14 mouse cellular contexts compared by ENCODE assay signal in genomic region chr5:127378521-127378920, GRCm38 (mm10).
"Had no signal": no experiment of that assay in that cellular context is flagged by ENCODE, and none has a peak within 500 bp of the region (broad histone marks: within the 10 kb centered on the region; RNA-seq: fewer than 3 reads in every experiment).

No protein-coding gene starts in this region.

- ATAC-seq: liver, embryonic 12.5 days; midbrain, embryonic 15.5 days had no signal

- H3K4me2 ChIP-seq: limb, embryonic 15.5 days; liver, embryonic 12.5 days; midbrain, embryonic 15.5 days; neural tube, embryonic 13.5 days had no signal

- H3K4me1 ChIP-seq: liver, embryonic 12.5 days; midbrain, embryonic 15.5 days had no signal

- H3K36me3 ChIP-seq: limb, embryonic 15.5 days; liver, embryonic 12.5 days; midbrain, embryonic 15.5 days; neural tube, embryonic 13.5 days had no signal

- H3K4me3 ChIP-seq: layer of hippocampus, adult 2 months; limb, embryonic 15.5 days; liver, embryonic 12.5 days; midbrain, embryonic 10.5 days; midbrain, embryonic 15.5 days; neural tube, embryonic 13.5 days had no signal

- H3K27me3 ChIP-seq: limb, embryonic 15.5 days; liver, embryonic 12.5 days; midbrain, embryonic 15.5 days; neural tube, embryonic 13.5 days had no signal

- DNase-seq: kidney, adult 18-20 months; kidney, postnatal 10 days; kidney, postnatal 4 days; left cerebral cortex, postnatal 4 days; right cerebral cortex, adult 18-20 months; right cerebral cortex, postnatal 25 days; thymus, adult 18-20 months; thymus, postnatal 14 days had no signal

- H3K9me3 ChIP-seq: limb, embryonic 15.5 days; midbrain, embryonic 10.5 days; midbrain, embryonic 15.5 days; neural tube, embryonic 13.5 days had no signal

- H3K27ac ChIP-seq: layer of hippocampus, adult 2 months; limb, embryonic 15.5 days; liver, embryonic 12.5 days; midbrain, embryonic 10.5 days; midbrain, embryonic 15.5 days; neural tube, embryonic 13.5 days had no signal

- H3K9ac ChIP-seq: limb, embryonic 15.5 days; liver, embryonic 12.5 days; midbrain, embryonic 15.5 days; neural tube, embryonic 13.5 days had no signal
